9 mouse cellular contexts compared by ENCODE assay signal in genomic region chr2:103743988-103744387, GRCm38 (mm10). TPM values are rescaled to one million over a fixed set of nuclear protein-coding genes. Genes with fewer than 3 reads are reported as not detected.
DNase-seq lines count a peak whose midpoint lies in the region; ATAC-seq lines count a peak whose summit lies in the region.
"Had no signal": no experiment of that assay in that cellular context is flagged by ENCODE, and none has a peak within 500 bp of the region (broad histone marks: within the 10 kb centered on the region; RNA-seq: fewer than 3 reads in every experiment).

No protein-coding gene starts in this region.

- H3K27me3 ChIP-seq in neural tube, embryonic 15.5 days (replicated peaks) = no peaks in the 10 kb centered on the region
- no peaks in the 10 kb centered on the region for H3K27me3 ChIP-seq in midbrain, embryonic 16.5 days (ENCODE audit: control insufficient read depth, insufficient read depth, low read depth, low read length)
- H3K27me3 ChIP-seq: neural tube, embryonic 13.5 days had no signal

- peak; percentile 69 for DNase-seq in neural tube, embryonic 10.5 days (ENCODE audit: extremely low spot score, low spot score)
- peak; percentile 84 for DNase-seq in ZHBTc4 (ENCODE audit: low read depth, low spot score)
- peak; percentile 63 to 69 for DNase-seq in cerebellum, postnatal 36 days
- DNase-seq in left cerebral cortex, postnatal 10 days (ENCODE audit: extremely low spot score in 1 of 2, low spot score in 2 of 2) = peak; percentile 28 to 53
- DNase-seq in thymus, postnatal 0 days (ENCODE audit: low spot score) = peak; percentile 70

- no peak; the same call in 1 of the 2 replicates for ATAC-seq in neural tube, embryonic 15.5 days (ENCODE audit: low FRiP score)
- peak; percentile 73 for ATAC-seq in granulocyte monocyte progenitor cell, adult 5-6 weeks (replicated peaks; ENCODE audit: poor library complexity, severe bottlenecking)
- peak; percentile 51; the same call in 1 of the 2 replicates for ATAC-seq in midbrain, embryonic 16.5 days

- H3K4me3 ChIP-seq in neural tube, embryonic 15.5 days (replicated peaks) = no peak overlapping the region
- no peak overlapping the region for H3K4me3 ChIP-seq in midbrain, embryonic 16.5 days (ENCODE audit: low read depth, low read length)
- H3K4me3 ChIP-seq: neural tube, embryonic 13.5 days had no signal

- H3K27ac ChIP-seq in neural tube, embryonic 15.5 days (replicated peaks) = no peak overlapping the region
- no peak overlapping the region for H3K27ac ChIP-seq in midbrain, embryonic 16.5 days (ENCODE audit: low read length)
- H3K27ac ChIP-seq: neural tube, embryonic 13.5 days had no signal

- H3K9ac ChIP-seq in neural tube, embryonic 15.5 days (replicated peaks) = no peak overlapping the region
- H3K9ac ChIP-seq in midbrain, embryonic 16.5 days (ENCODE audit: low read depth, low read length) = no peak overlapping the region
- H3K9ac ChIP-seq: neural tube, embryonic 13.5 days had no signal

- H3K36me3 ChIP-seq in neural tube, embryonic 15.5 days = peaks cover 46% of the 10 kb centered on the region
- peaks cover 15% of the 10 kb centered on the region; the same call in 1 of the 2 replicates for H3K36me3 ChIP-seq in midbrain, embryonic 16.5 days (ENCODE audit: control insufficient read depth, insufficient read depth, low read length)

- no peak overlapping the region for H3K4me2 ChIP-seq in neural tube, embryonic 15.5 days
- H3K4me2 ChIP-seq in midbrain, embryonic 16.5 days (ENCODE audit: low read length) = no peak overlapping the region
- H3K4me2 ChIP-seq: neural tube, embryonic 13.5 days had no signal

- intact Hi-C loops in left cerebral cortex, postnatal 10 days (cut with DNase I) = no loop called here

- H3K9me3 ChIP-seq in neural tube, embryonic 15.5 days (replicated peaks) = no peaks in the 10 kb centered on the region
- H3K9me3 ChIP-seq in midbrain, embryonic 16.5 days (replicated peaks; ENCODE audit: control insufficient read depth, low read length, poor library complexity, severe bottlenecking) = no peaks in the 10 kb centered on the region
- H3K9me3 ChIP-seq: neural tube, embryonic 13.5 days had no signal

- WGBS in neural tube, embryonic 15.5 days = 80% methylated on average over 7 of the region's 7 CpGs
- 83% methylated on average over 7 of the region's 7 CpGs for WGBS in midbrain, embryonic 16.5 days

- no peaks in the 10 kb centered on the region for H3K4me1 ChIP-seq in neural tube, embryonic 15.5 days
- no peaks in the 10 kb centered on the region for H3K4me1 ChIP-seq in midbrain, embryonic 16.5 days (ENCODE audit: control insufficient read depth, insufficient read depth, low read length)
- H3K4me1 ChIP-seq: neural tube, embryonic 13.5 days had no signal

RNA-seq across cellular contexts. Expression of gene Nat10, which starts 17.1 kb away (rescaled TPM):
- polyA plus RNA-seq in neural tube, embryonic 15.5 days (2015; fragmentation: Nextera tagmentation; extraction: Ambion mirVana) = 18.5 and 23.1 TPM in 2 replicates
- total RNA-seq in granulocyte monocyte progenitor cell, adult 5-6 weeks (2014; fragmentation: Nextera tagmentation) = 45.4 and 57.0 TPM in 2 replicates
- total RNA-seq in granulocyte monocyte progenitor cell, adult 5-6 weeks (2017) = 77.7 and 124 TPM in 2 replicates
- total RNA-seq in left cerebral cortex, postnatal 10 days (2021) = 10 to 100 TPM; 30.6 to 37.4 TPM
- polyA plus RNA-seq in midbrain, embryonic 16.5 days (2015; fragmentation: Nextera tagmentation; extraction: Ambion mirVana) = 20.0 and 20.2 TPM in 2 replicates
- polyA plus RNA-seq in thymus, postnatal 0 days (2015; fragmentation: Nextera tagmentation; extraction: Ambion mirVana) = 17.7 and 19.5 TPM in 2 replicates

RNA-seq across cellular contexts. Expression of gene Caprin1, which starts 53.5 kb away (rescaled TPM):
- polyA plus RNA-seq in neural tube, embryonic 15.5 days (2015; fragmentation: Nextera tagmentation; extraction: Ambion mirVana) = 304 and 308 TPM in 2 replicates
- total RNA-seq in granulocyte monocyte progenitor cell, adult 5-6 weeks (2014; fragmentation: Nextera tagmentation) = 371 and 391 TPM in 2 replicates
- total RNA-seq in granulocyte monocyte progenitor cell, adult 5-6 weeks (2017) = 510 and 593 TPM in 2 replicates
- 100 to 1,000 TPM; 391 to 397 TPM for total RNA-seq in left cerebral cortex, postnatal 10 days (2021)
- polyA plus RNA-seq in midbrain, embryonic 16.5 days (2015; fragmentation: Nextera tagmentation; extraction: Ambion mirVana) = 337 and 370 TPM in 2 replicates
- 212 and 231 TPM in 2 replicates for polyA plus RNA-seq in thymus, postnatal 0 days (2015; fragmentation: Nextera tagmentation; extraction: Ambion mirVana)
